Mouse (Mus musculus) heart, postnatal 4 days (tissue): ENCODE data around the gene Slc40a1. TPM values are rescaled to one million over a fixed set of nuclear protein-coding genes. Genes with fewer than 3 reads are reported as not detected.

Experiments used
- DNase-seq: peaks from one replicate; pipeline ENCODE4 v3.0.0; 2021
- total RNA-seq, 2 experiments: library from RNA; stranded (reverse); gene quantifications; 2 replicates each; pipeline ENCODE4 v1.2.3; 2021

The Slc40a1 gene
- total RNA-seq = 10 to 100 TPM; 12.9 to 14.0 TPM

GRCm38 (mm10) chr1:45926393-45926763 is at the start of gene Slc40a1:
Gene Slc40a1, minus strand, starts transcription at chr1:45926523.
- no peak for DNase-seq

GRCm38 (mm10) chr1:45971314-45971713 is 45.0 kb upstream of the Slc40a1 start:
- DNase-seq = no peak

GRCm38 (mm10) chr1:45948988-45949387 is 22.7 kb upstream of the Slc40a1 start:
- no peak for DNase-seq

- DNase-seq = no peak
These were observed 21.5 kb upstream of the Slc40a1 start for GRCm38 (mm10) chr1:45947843-45948242.

GRCm38 (mm10) chr1:45931127-45931526 is 4.8 kb upstream of the Slc40a1 start:
- no peak for DNase-seq

- DNase-seq = no peak
These were observed 588 bp upstream of the Slc40a1 start for GRCm38 (mm10) chr1:45926911-45927310.

GRCm38 (mm10) chr1:45925500-45926392 is 577 bp downstream of the Slc40a1 start:
- peak; percentile 84 for DNase-seq

GRCm38 (mm10) chr1:45925131-45925499 is 1.2 kb downstream of the Slc40a1 start:
- no peak for DNase-seq

- no peak for DNase-seq
These were observed 1.8 kb downstream of the Slc40a1 start for GRCm38 (mm10) chr1:45924516-45924915.

- DNase-seq = no peak
These were observed 3.0 kb downstream of the Slc40a1 start for GRCm38 (mm10) chr1:45923306-45923705.

GRCm38 (mm10) chr1:45920703-45921102 is 5.6 kb downstream of the Slc40a1 start:
- no peak for DNase-seq

GRCm38 (mm10) chr1:45919752-45920151 is 6.6 kb downstream of the Slc40a1 start:
- no peak for DNase-seq

GRCm38 (mm10) chr1:45917136-45917803 is 9.1 kb downstream of the Slc40a1 start:
- no peak for DNase-seq

GRCm38 (mm10) chr1:45916174-45916573 is 10.1 kb downstream of the Slc40a1 start:
- no peak for DNase-seq

- DNase-seq = no peak
These were observed 12.1 kb downstream of the Slc40a1 start for GRCm38 (mm10) chr1:45914236-45914635.

- DNase-seq = peak; percentile 52
These were observed 21.1 kb downstream of the Slc40a1 start for GRCm38 (mm10) chr1:45905107-45905821.

GRCm38 (mm10) chr1:45904161-45904560 is 22.2 kb downstream of the Slc40a1 start:
- DNase-seq = no peak

- no peak for DNase-seq
These were observed 28.3 kb downstream of the Slc40a1 start for GRCm38 (mm10) chr1:45898044-45898443.

GRCm38 (mm10) chr1:45894168-45894912 is 32.0 kb downstream of the Slc40a1 start:
- peak; percentile 23 for DNase-seq

GRCm38 (mm10) chr1:45891986-45892385 is 34.3 kb downstream of the Slc40a1 start:
- DNase-seq = no peak

- DNase-seq = no peak
These were observed 36.1 kb downstream of the Slc40a1 start, which contains the start of gene Gm5269 for GRCm38 (mm10) chr1:45890173-45890572. Gene Gm5269, minus strand, starts transcription at chr1:45890273.

- no peak for DNase-seq
These were observed 39.5 kb downstream of the Slc40a1 start for GRCm38 (mm10) chr1:45886800-45887199.
